Mouse (Mus musculus): ENCODE results near the gene Fdxr. TPM values are rescaled to one million over a fixed set of nuclear protein-coding genes. Genes with fewer than 3 reads are reported as not detected.

The Fdxr gene
- polyA plus RNA-seq, 1 experiment from 2014 or later, result 22.5 TPM

DNA sequence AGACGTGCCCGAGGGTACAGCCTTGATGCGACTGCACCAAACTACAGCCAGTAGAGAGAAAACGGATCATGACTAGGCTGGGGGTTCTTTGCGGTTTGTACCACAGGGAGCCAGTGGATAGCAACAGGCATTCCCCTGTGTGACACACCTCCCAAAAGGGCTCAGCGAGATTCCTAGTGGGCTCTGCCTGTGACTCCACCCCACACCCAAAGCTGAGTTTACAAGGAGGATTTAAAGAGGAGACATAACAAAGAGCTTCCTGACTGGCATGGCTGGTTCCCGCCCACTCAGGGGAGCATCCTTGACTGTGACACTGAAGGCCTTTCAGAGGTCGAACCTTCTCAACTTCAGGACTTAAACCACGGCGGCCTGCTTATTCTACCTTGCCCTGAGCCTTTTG, 14.7 kb upstream of the Fdxr start:
- Histone ChIP-seq H3K4me3 (ENCODE audit: low read length) (no peak overlapping the region), H3K4me2 (ENCODE audit: low read length) (no peak overlapping the region), H3K9ac (ENCODE audit: low read depth, low read length) (no peak overlapping the region), H3K27ac (ENCODE audit: low read depth, low read length) (no peak overlapping the region), H3K4me1 (ENCODE audit: control insufficient read depth, insufficient read depth, low read depth, low read length) (no peaks in the 10 kb centered on the region; the same call in 1 of the 2 replicates), H3K36me3 (ENCODE audit: control insufficient read depth, insufficient read depth, low read length) (no peaks in the 10 kb centered on the region), H3K9me3 (ENCODE audit: control insufficient read depth, low read length) (no peaks in the 10 kb centered on the region), H3K27me3 (replicated peaks; ENCODE audit: control insufficient read depth, insufficient read depth, low read length) (no peaks in the 10 kb centered on the region)
- ATAC-seq, result no peak
- WGBS, result 79% methylated on average over 10 of the region's 10 CpGs

DNA sequence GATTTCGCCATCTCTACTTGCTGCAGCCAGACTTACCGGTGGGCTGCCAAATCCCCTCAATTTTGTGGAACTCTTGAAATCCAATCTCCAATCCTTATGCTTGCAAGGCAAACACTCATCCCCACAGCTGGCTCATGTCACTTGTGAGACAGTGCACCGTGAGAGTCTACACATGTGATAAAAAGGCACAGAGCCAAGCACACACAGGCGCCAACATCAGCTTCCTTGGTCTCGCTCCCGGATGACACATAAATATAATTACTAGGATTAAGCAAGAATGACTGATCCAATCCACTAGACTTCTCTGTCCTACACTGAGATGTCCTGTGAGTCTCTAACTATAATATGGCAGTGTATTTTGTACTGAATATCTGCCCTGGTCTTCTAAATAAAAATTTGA, 14.1 kb upstream of the Fdxr start:
- H3K27me3 ChIP-seq (replicated peaks; ENCODE audit: control insufficient read depth, insufficient read depth, low read length), result no peaks in the 10 kb centered on the region
- no peaks in the 10 kb centered on the region for H3K9me3 ChIP-seq (ENCODE audit: control insufficient read depth, low read length)
- ATAC-seq, result no peak
- H3K27ac ChIP-seq (ENCODE audit: low read depth, low read length), result no peak overlapping the region
- H3K4me2 ChIP-seq (ENCODE audit: low read length), result no peak overlapping the region
- no peaks in the 10 kb centered on the region for H3K36me3 ChIP-seq (ENCODE audit: control insufficient read depth, insufficient read depth, low read length)
- H3K4me1 ChIP-seq (ENCODE audit: control insufficient read depth, insufficient read depth, low read depth, low read length), result no peaks in the 10 kb centered on the region
- no peak overlapping the region for H3K4me3 ChIP-seq (ENCODE audit: low read length)
- WGBS, result 70% methylated on average over 6 of the region's 6 CpGs
- H3K9ac ChIP-seq (ENCODE audit: low read depth, low read length), result no peak overlapping the region

DNA sequence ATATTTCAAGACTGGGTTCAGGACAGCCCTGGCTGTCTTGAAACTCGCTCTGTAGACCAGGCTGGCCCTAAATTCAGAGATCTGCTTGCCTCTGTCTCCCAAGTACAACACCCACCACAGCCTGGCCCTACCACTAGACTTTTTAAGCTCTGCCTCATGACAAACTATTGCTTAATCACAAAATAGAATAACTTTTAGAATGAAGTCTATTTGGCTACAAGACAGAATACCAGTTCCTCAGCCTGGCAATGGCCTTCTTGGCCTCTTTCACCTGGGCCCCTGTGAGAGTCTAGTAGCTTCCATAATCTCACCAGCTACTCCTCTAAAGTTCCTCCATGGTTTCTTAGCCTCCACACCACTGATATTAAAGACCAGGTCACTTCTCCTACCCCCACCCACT, 13.5 kb upstream of the Fdxr start:
- no peak overlapping the region for H3K27ac ChIP-seq (ENCODE audit: low read depth, low read length)
- H3K4me3 ChIP-seq (ENCODE audit: low read length), result no peak overlapping the region
- H3K4me2 ChIP-seq (ENCODE audit: low read length), result no peak overlapping the region
- WGBS, result 91% methylated on average over 1 of the region's 1 CpGs
- H3K9ac ChIP-seq (ENCODE audit: low read depth, low read length), result no peak overlapping the region
- H3K36me3 ChIP-seq (ENCODE audit: control insufficient read depth, insufficient read depth, low read length), result no peaks in the 10 kb centered on the region
- no peaks in the 10 kb centered on the region for H3K9me3 ChIP-seq (ENCODE audit: control insufficient read depth, low read length)
- no peaks in the 10 kb centered on the region for H3K4me1 ChIP-seq (ENCODE audit: control insufficient read depth, insufficient read depth, low read depth, low read length)
- H3K27me3 ChIP-seq (replicated peaks; ENCODE audit: control insufficient read depth, insufficient read depth, low read length), result no peaks in the 10 kb centered on the region
- ATAC-seq, result no peak

DNA sequence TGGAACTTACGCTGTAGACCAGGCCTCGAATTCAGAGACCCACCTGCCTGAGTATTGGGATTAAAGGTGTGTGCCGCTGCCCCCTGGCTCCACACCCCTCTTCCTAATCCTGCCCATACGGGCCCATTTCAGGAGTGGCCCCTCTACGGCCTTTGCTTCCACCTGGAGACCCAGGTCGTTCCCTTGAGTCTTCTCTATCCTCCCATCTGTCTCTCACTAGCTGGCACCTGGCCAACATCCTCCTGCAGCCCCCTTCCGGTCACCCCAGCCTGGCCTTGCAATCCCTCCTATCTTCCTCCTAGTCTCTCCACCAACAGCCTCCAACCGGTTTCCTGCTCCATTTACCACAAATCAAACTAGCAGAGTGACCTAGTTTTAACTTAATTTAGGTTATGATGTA, 13.0 kb upstream of the Fdxr start:
- ATAC-seq, result no peak

DNA sequence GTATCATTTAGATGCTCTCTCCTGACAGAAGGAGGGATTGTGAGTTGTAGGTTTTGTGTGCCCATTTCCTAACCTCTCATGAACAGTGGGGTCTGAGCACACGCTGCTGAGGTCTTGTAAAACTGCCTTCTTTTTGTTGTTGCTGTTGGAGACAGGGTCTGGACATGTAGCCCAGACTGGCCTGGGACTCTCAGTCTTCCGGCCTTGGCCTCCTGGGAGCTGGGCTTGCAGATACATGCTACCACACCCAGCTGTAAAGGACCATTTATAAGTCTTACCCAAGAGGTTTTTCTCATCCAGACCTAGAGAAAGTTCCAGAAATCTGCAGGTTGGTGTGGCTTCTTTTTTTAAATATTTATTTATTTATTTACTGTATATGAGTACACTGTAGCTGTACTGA, 11.5 kb upstream of the Fdxr start:
- WGBS, result 92% methylated on average over 2 of the region's 2 CpGs
- Histone ChIP-seq H3K4me3 (ENCODE audit: low read length) (no peak overlapping the region), H3K4me2 (ENCODE audit: low read length) (no peak overlapping the region), H3K36me3 (ENCODE audit: control insufficient read depth, insufficient read depth, low read length) (no peaks in the 10 kb centered on the region), H3K4me1 (ENCODE audit: control insufficient read depth, insufficient read depth, low read depth, low read length) (peaks cover under 1% of the 10 kb centered on the region; the same call in 1 of the 2 replicates), H3K27me3 (replicated peaks; ENCODE audit: control insufficient read depth, insufficient read depth, low read length) (no peaks in the 10 kb centered on the region), H3K27ac (ENCODE audit: low read depth, low read length) (no peak overlapping the region), H3K9ac (ENCODE audit: low read depth, low read length) (no peak overlapping the region), H3K9me3 (ENCODE audit: control insufficient read depth, low read length) (no peaks in the 10 kb centered on the region)
- no peak for ATAC-seq

More for the DNA sequence above, 13.0 kb upstream of the Fdxr start:
- Histone ChIP-seq H3K4me1 (ENCODE audit: control insufficient read depth, insufficient read depth, low read depth, low read length) (no peaks in the 10 kb centered on the region), H3K9me3 (ENCODE audit: control insufficient read depth, low read length) (no peaks in the 10 kb centered on the region), H3K4me3 (ENCODE audit: low read length) (no peak overlapping the region), H3K4me2 (ENCODE audit: low read length) (no peak overlapping the region), H3K27me3 (replicated peaks; ENCODE audit: control insufficient read depth, insufficient read depth, low read length) (no peaks in the 10 kb centered on the region), H3K9ac (ENCODE audit: low read depth, low read length) (no peak overlapping the region), H3K36me3 (ENCODE audit: control insufficient read depth, insufficient read depth, low read length) (no peaks in the 10 kb centered on the region), H3K27ac (ENCODE audit: low read depth, low read length) (no peak overlapping the region)
- 81% methylated on average over 8 of the region's 8 CpGs for WGBS

- Histone ChIP-seq H3K27me3 (replicated peaks; ENCODE audit: control insufficient read depth, insufficient read depth, low read length) (no peaks in the 10 kb centered on the region), H3K27ac (ENCODE audit: low read depth, low read length) (no peak overlapping the region), H3K9ac (ENCODE audit: low read depth, low read length) (no peak overlapping the region), H3K36me3 (ENCODE audit: control insufficient read depth, insufficient read depth, low read length) (no peaks in the 10 kb centered on the region), H3K9me3 (ENCODE audit: control insufficient read depth, low read length) (no peaks in the 10 kb centered on the region), H3K4me2 (ENCODE audit: low read length) (no peak overlapping the region), H3K4me3 (ENCODE audit: low read length) (no peak overlapping the region), H3K4me1 (ENCODE audit: control insufficient read depth, insufficient read depth, low read depth, low read length) (peaks cover 2% of the 10 kb centered on the region)
- ATAC-seq, result peak; percentile 31; the same call in 1 of the 2 replicates
- WGBS, result 81% methylated on average over 5 of the region's 5 CpGs
These were observed 10.5 kb upstream of the Fdxr start for GRCm38 (mm10) chr11:115287386-115287785.

DNA sequence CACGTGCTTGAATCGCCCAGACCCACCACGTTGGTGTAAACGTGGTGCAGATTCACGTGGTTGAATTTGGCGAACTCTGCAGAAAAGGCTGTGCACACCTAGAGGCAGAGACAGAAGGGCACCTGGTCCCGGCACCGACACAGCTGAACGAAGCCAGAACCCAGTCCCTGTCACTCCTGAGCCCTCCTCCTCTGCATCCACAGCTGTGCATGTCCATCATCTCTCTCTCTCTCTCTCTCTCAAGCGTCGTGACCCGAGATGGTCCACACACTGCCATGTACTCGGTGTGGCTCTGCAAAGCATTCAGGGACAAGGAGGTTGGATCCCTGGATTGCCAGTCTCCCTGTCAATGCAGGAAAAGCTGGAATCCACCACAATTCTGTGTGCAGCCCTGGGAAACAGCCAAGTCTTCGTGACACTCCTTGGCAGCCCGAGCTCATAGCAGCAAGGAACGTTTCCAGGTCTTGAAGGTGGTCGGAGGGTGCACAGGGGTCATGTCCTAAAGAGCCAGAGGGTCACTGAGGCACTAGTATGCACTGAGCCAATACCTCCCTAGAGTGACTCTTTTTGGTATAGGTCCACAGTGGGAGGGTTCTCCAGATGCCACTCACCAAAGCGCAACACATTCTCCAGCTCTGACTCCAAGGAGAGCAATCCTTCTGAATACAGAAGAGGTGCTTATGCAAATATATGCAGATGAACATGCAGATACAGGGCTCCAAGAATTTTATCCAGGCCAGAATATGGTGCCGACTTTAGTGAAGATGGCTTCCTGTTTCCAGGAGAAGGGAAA, 9.5 kb upstream of the Fdxr start:
- 62% methylated on average over 19 of the region's 19 CpGs for WGBS
- H3K9me3 ChIP-seq (ENCODE audit: control insufficient read depth, low read length), result no peaks in the 10 kb centered on the region
- H3K4me1 ChIP-seq (ENCODE audit: control insufficient read depth, insufficient read depth, low read depth, low read length), result peaks cover 2% of the 10 kb centered on the region
- no peaks in the 10 kb centered on the region for H3K27me3 ChIP-seq (replicated peaks; ENCODE audit: control insufficient read depth, insufficient read depth, low read length)
- no peak overlapping the region for H3K4me2 ChIP-seq (ENCODE audit: low read length)
- H3K9ac ChIP-seq (ENCODE audit: low read depth, low read length), result no peak overlapping the region
- H3K4me3 ChIP-seq (ENCODE audit: low read length), result no peak overlapping the region
- ATAC-seq, result no peak; the same call in 1 of the 2 replicates
- peak overlapping the region; percentile 29; the same call in 1 of the 2 replicates for H3K27ac ChIP-seq (ENCODE audit: low read depth, low read length)
- H3K36me3 ChIP-seq (ENCODE audit: control insufficient read depth, insufficient read depth, low read length), result no peaks in the 10 kb centered on the region

DNA sequence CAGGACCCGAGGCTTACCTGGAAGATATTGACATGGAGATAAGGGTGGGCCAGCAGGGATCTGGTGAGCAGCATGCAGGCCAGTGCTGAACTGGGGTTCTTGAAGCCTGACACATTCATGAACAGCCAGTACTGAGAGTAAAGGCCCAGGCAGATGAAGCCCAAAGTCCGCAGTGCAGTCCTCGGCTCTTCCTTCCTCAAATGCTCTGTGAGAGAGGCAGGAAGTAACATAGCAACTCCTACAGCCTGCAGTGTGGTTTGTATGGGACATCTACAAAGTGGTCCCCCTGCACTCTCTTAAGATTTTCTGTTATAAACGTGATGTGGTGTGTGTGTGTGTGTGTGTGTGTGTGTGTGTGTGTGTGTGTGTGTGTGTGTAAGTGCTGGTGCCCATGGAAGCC, 8.4 kb upstream of the Fdxr start:
- no peak overlapping the region for H3K4me3 ChIP-seq (ENCODE audit: low read length)
- no peaks in the 10 kb centered on the region for H3K9me3 ChIP-seq (ENCODE audit: control insufficient read depth, low read length)
- peaks cover 2% of the 10 kb centered on the region for H3K4me1 ChIP-seq (ENCODE audit: control insufficient read depth, insufficient read depth, low read depth, low read length)
- no peaks in the 10 kb centered on the region for H3K27me3 ChIP-seq (replicated peaks; ENCODE audit: control insufficient read depth, insufficient read depth, low read length)
- H3K36me3 ChIP-seq (ENCODE audit: control insufficient read depth, insufficient read depth, low read length), result no peaks in the 10 kb centered on the region
- H3K4me2 ChIP-seq (ENCODE audit: low read length), result no peak overlapping the region
- no peak overlapping the region for H3K27ac ChIP-seq (ENCODE audit: low read depth, low read length)
- ATAC-seq, result no peak
- 77% methylated on average over 4 of the region's 4 CpGs for WGBS
- H3K9ac ChIP-seq (ENCODE audit: low read depth, low read length), result no peak overlapping the region

DNA sequence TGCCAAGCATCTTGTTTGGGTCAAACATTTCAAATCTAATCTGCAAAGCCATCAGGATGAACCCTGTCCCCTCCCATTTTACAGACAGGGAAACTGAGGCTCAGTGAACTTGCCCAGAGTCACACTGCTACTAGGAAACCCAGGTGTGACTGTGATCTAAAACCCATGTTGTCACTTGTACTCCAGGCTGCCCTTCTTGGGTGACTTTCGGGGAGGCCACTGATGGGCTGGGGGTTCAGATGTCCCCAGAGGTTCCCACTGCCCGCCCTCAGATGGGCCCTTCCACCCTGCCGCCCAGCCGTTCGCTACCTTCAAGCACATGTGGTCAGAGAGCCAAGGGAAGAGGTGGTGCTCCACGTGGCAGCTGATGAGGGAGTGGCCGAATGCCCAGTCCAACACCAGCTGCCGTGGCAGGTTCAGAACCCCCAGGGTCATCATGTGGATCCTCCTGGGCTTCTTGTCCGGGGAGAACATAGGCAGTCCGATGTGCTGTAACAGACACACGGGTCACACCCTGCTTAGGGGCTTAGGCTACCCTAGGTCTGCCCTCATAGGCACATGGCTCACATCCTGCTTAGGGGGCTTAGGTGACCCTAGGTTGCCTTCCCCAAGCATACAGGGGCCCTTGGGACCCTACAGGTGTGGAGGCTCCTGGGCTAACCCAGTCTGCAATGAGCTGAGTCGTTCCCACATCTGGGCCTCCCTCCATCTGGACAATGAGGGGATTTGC, 7.2 kb upstream of the Fdxr start:
- H3K27me3 ChIP-seq (replicated peaks; ENCODE audit: control insufficient read depth, insufficient read depth, low read length), result no peaks in the 10 kb centered on the region
- H3K4me2 ChIP-seq (ENCODE audit: low read length), result no peak overlapping the region
- H3K4me1 ChIP-seq (ENCODE audit: control insufficient read depth, insufficient read depth, low read depth, low read length), result peaks cover 2% of the 10 kb centered on the region
- no peaks in the 10 kb centered on the region for H3K9me3 ChIP-seq (ENCODE audit: control insufficient read depth, low read length)
- H3K36me3 ChIP-seq (ENCODE audit: control insufficient read depth, insufficient read depth, low read length), result no peaks in the 10 kb centered on the region
- no peak overlapping the region for H3K9ac ChIP-seq (ENCODE audit: low read depth, low read length)
- no peak overlapping the region for H3K4me3 ChIP-seq (ENCODE audit: low read length)
- H3K27ac ChIP-seq (ENCODE audit: low read depth, low read length), result no peak overlapping the region
- WGBS, result 90% methylated on average over 12 of the region's 12 CpGs
- ATAC-seq, result no peak
